Mouse (Mus musculus) erythroblast, embryonic 14.5 days (primary cell): ENCODE measurements at regions not wholly inside any gene's neighbourhood (a gene's known extent, or its start where the extent isn't known, plus 50 kb on each side); places are given as distances from the start of the nearest gene placed in this dataset.

Source experiments
- H3K27me3 ChIP-seq: 2 replicates; pipeline ENCODE4 v1.6.1; 2012; ENCODE audit warnings: inconsistent platforms; ENCODE audit not compliant: control insufficient read depth
- H3K36me3 ChIP-seq: 2 replicates; pipeline ENCODE4 v1.6.1; 2012; ENCODE audit warnings: mild to moderate bottlenecking, inconsistent platforms; ENCODE audit not compliant: control insufficient read depth
- H3K4me1 ChIP-seq: 2 replicates; pipeline ENCODE4 v1.6.1; 2012; ENCODE audit warnings: inconsistent platforms; ENCODE audit not compliant: control insufficient read depth
- H3K4me3 ChIP-seq: replicated peaks from 2 replicates; pipeline ENCODE3; 2012; ENCODE audit warnings: moderate library complexity, mild to moderate bottlenecking, inconsistent platforms
- H3K9me3 ChIP-seq: 2 replicates; pipeline ENCODE4 v1.6.1; 2012; ENCODE audit warnings: low read length, inconsistent platforms, mixed read lengths; ENCODE audit not compliant: control insufficient read depth
- GATA1 ChIP-seq: IDR thresholded peaks from 2 replicates; pipeline ENCODE4 v1.6.1; 2012; ENCODE audit warnings: low read length, inconsistent platforms, mixed read lengths
- TAL1 ChIP-seq: IDR thresholded peaks from 3 replicates; pipeline ENCODE4 v1.6.1; 2012; ENCODE audit warnings: low read length, inconsistent platforms, mixed read lengths

DNA sequence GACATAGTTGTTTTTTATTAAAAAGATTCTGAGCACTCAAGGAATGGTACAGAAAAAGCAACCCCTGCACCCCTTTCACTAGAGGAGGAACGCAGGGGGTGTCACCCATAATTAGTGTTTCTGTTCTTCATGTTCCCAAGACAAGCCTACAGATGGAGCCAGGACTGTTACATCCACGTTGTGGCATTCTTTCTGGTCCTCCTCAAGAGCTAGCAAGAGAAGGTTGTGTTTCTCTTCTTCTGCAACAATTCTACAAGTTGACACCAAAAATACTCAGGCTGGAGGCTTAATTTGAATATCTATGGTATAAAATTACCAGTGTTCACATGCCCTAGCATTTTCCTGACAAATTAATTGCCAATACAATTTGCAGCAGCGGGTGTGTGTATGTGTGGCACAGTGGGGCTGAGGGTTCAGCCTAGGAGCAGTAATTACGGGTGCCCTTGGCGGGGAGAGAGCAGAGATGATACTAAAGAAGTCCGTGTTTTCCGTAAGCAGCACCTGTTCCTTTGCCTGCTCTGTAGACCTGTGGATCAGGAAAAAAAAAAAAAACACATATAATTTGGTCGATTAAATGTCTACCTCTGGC lies 98.4 kb upstream of the Cpne4 start:
- Histone ChIP-seq H3K36me3 (no peaks in the 10 kb centered on the region), H3K9me3 (peaks cover 2% of the 10 kb centered on the region; the same call in 1 of the 2 replicates), H3K4me3 (no peak overlapping the region), H3K27me3 (no peaks in the 10 kb centered on the region), H3K4me1 (no peaks in the 10 kb centered on the region)
- TF ChIP-seq GATA1 (no peak), TAL1 (no peak)

DNA sequence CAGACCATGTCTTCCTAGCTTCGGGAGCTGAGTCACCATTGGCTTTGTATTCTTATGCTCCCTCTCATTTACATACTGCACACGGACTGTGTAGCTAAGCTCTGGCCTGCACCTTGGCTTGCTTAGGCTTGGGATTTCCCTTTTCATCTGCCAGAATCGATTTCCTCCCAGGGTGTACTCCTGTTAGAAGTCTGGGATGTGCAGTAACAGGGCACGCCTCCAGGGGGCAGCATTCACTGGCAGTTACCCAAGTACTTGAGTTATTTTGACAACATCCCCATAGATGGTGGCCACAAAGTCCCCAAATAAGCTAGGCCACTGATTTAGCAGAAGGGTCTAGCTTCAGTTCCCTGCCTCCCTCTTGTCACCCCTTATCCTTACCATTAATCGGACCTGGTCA lies 102.2 kb upstream of the Cpne4 start:
- Histone ChIP-seq H3K4me3 (no peak overlapping the region), H3K27me3 (no peaks in the 10 kb centered on the region)
- TF ChIP-seq TAL1 (no peak), GATA1 (no peak)

GRCm38 (mm10) chr9:104443236-104443635 lies 103.8 kb upstream of the Cpne4 start:
- no peaks in the 10 kb centered on the region for H3K27me3 ChIP-seq
- no peaks in the 10 kb centered on the region for H3K4me1 ChIP-seq
- H3K36me3 ChIP-seq, result no peaks in the 10 kb centered on the region
- H3K4me3 ChIP-seq, result no peak overlapping the region
- TF ChIP-seq TAL1 (no peak), GATA1 (no peak)
- peaks cover 2% of the 10 kb centered on the region; the same call in 1 of the 2 replicates for H3K9me3 ChIP-seq

More for the DNA sequence above, 102.2 kb upstream of the Cpne4 start:
- Histone ChIP-seq H3K9me3 (peaks cover 2% of the 10 kb centered on the region; the same call in 1 of the 2 replicates), H3K4me1 (no peaks in the 10 kb centered on the region), H3K36me3 (no peaks in the 10 kb centered on the region)

GRCm38 (mm10) chr9:104413021-104413420 lies 75.5 kb upstream of the Acpp start:
- Histone ChIP-seq H3K4me1 (peaks cover 15% of the 10 kb centered on the region), H3K36me3 (no peaks in the 10 kb centered on the region), H3K4me3 (no peak overlapping the region), H3K9me3 (no peaks in the 10 kb centered on the region), H3K27me3 (no peaks in the 10 kb centered on the region; the same call in 1 of the 2 replicates)
- TF ChIP-seq TAL1 (no peak), GATA1 (no peak)

DNA sequence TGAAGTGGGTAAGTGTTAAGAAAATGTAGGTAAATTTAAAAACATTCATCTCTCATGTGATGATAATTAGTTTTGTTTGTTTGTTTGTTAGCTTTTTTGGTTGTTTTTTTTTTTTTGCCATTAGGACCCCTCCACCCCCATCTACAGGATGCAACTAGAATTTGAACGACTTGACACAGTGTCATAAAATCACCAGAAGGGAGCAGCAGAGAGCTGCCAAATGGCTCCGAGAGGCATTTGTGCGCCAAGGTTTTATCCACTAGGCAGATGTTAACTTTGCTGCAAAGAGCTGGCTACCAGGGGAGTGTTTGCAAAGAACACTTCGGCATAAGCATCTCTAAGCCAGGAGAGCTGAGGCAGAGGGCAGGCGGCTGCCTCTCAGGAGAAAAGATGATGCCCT lies 72.7 kb upstream of the Acpp start:
- H3K9me3 ChIP-seq, result no peaks in the 10 kb centered on the region
- no peaks in the 10 kb centered on the region; the same call in 1 of the 2 replicates for H3K27me3 ChIP-seq
- H3K4me3 ChIP-seq, result no peak overlapping the region
- no peak for TF ChIP-seq GATA1
- TF ChIP-seq TAL1, result no peak
- peaks cover 20% of the 10 kb centered on the region for H3K4me1 ChIP-seq
- H3K36me3 ChIP-seq, result no peaks in the 10 kb centered on the region

- Histone ChIP-seq H3K4me3 (peak overlapping the region; percentile 58), H3K36me3 (no peaks in the 10 kb centered on the region), H3K9me3 (no peaks in the 10 kb centered on the region), H3K4me1 (peaks cover 20% of the 10 kb centered on the region), H3K27me3 (no peaks in the 10 kb centered on the region; the same call in 1 of the 2 replicates)
- TF ChIP-seq TAL1 (no peak), GATA1 (no peak)
These were observed 71.8 kb upstream of the Acpp start for GRCm38 (mm10) chr9:104409381-104409780.

GRCm38 (mm10) chr9:104408571-104409294 lies 71.2 kb upstream of the Acpp start:
- H3K4me3 ChIP-seq, result peak overlapping the region; percentile 58

DNA sequence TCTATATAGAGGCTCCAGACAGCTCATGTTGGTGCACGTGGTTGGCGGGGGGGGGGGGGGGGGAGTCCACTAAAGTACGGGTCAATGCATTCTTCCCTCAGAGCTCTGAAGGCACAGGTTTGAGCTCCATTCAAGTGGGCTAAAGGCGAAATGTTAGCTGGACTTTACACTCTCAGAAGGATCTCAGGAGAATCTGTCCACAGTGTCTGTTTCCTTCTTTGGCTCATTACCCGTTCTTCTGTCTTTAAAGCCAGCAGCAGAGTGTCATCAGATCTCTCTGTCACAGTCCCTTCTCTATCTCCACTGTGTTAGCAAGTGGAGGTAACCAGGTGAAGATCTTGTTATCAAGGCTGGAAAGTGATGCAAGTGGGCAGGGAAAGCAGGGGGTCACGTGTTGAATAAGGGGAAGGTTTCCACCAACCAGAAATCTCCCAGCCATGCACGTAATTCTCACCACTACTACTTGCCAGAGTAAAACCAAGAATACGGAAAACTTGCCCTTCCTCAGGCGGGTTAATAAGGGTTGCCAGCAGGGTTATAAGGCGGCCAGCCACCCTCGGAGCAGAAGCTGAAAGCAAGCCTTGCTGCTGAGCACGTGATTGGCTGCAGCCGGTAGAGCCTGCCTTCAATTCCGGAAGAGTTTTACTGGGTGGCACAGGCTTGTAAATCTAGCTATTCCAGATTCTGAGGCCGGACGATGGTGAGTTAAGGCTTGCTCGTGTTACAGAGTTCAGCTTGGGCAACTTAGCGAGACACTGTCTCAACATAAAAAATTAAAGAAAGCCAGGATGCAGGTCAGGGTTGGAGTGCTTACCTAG lies 70.2 kb upstream of the Acpp start:
- Histone ChIP-seq H3K4me3 (peak overlapping the region; percentile 46), H3K27me3 (no peaks in the 10 kb centered on the region; the same call in 1 of the 2 replicates), H3K9me3 (no peaks in the 10 kb centered on the region), H3K36me3 (no peaks in the 10 kb centered on the region), H3K4me1 (peaks cover 20% of the 10 kb centered on the region)
- TF ChIP-seq TAL1, result no peak
- TF ChIP-seq GATA1, result no peak

More at GRCm38 (mm10) chr9:104408571-104409294, 71.2 kb upstream of the Acpp start:
- H3K36me3 ChIP-seq, result no peaks in the 10 kb centered on the region
- no peak for TF ChIP-seq GATA1
- no peak for TF ChIP-seq TAL1
- no peaks in the 10 kb centered on the region; the same call in 1 of the 2 replicates for H3K27me3 ChIP-seq
- H3K9me3 ChIP-seq, result no peaks in the 10 kb centered on the region
- peaks cover 20% of the 10 kb centered on the region for H3K4me1 ChIP-seq

GRCm38 (mm10) chr9:104407011-104407410 lies 69.5 kb upstream of the Acpp start:
- Histone ChIP-seq H3K4me1 (peaks cover 20% of the 10 kb centered on the region), H3K4me3 (no peak overlapping the region), H3K27me3 (no peaks in the 10 kb centered on the region; the same call in 1 of the 2 replicates), H3K9me3 (no peaks in the 10 kb centered on the region), H3K36me3 (no peaks in the 10 kb centered on the region)
- no peak for TF ChIP-seq GATA1
- no peak for TF ChIP-seq TAL1
